Mouse (Mus musculus) embryonic facial prominence, embryonic 10.5 days (tissue): ENCODE measurements around the gene Them7. TPM values are rescaled to one million over a fixed set of nuclear protein-coding genes. Genes with fewer than 3 reads are reported as not detected.

Experiments used
- DNase-seq: peaks from one replicate; pipeline ENCODE4 v3.0.0-alpha.2; 2017; ENCODE audit warnings: low spot score
- H3K27ac ChIP-seq: fragments of 300-500 bp; sonication (generic); replicated peaks from 2 replicates; pipeline ENCODE4 v1.5.1; 2016; ENCODE audit warnings: mild to moderate bottlenecking
- H3K27me3 ChIP-seq: fragments of 300-500 bp; sonication (generic); replicated peaks from 2 replicates; pipeline ENCODE4 v1.6.1; 2016; ENCODE audit warnings: low read depth, mild to moderate bottlenecking; ENCODE audit not compliant: poor library complexity, severe bottlenecking
- H3K36me3 ChIP-seq: fragments of 300-500 bp; sonication (generic); replicated peaks from 2 replicates; pipeline ENCODE4 v1.6.1; 2016; ENCODE audit warnings: mild to moderate bottlenecking, moderate library complexity
- H3K4me1 ChIP-seq: fragments of 300-500 bp; sonication (generic); 2 replicates; pipeline ENCODE4 v1.6.1; 2016
- H3K4me3 ChIP-seq: fragments of 300-500 bp; sonication (generic); 2 replicates; pipeline ENCODE4 v1.5.1; 2016; ENCODE audit warnings: mild to moderate bottlenecking, moderate library complexity
- H3K9me3 ChIP-seq: fragments of 300-500 bp; sonication (generic); 2 replicates; pipeline ENCODE4 v1.6.1; 2016; ENCODE audit warnings: mild to moderate bottlenecking
- WGBS: fragments of 180-500 bp; shearing (Covaris S2); methylation state at CpG from one replicate; pipeline ENCODE4 v1.1.7; 2016; 5-methylcytosine and 5-hydroxymethylcytosine counted together
- polyA plus RNA-seq: library from polyadenylated mRNA; unstranded; fragments of >200 nt; fragmentation: Nextera tagmentation; extraction: Ambion mirVana; gene quantifications from 2 replicates; pipeline ENCODE4 v1.2.1, GENCODE M21; 2016

Gene Them7
- polyA plus RNA-seq, 1 experiment from 2014 or later: 0.37 TPM

DNA sequence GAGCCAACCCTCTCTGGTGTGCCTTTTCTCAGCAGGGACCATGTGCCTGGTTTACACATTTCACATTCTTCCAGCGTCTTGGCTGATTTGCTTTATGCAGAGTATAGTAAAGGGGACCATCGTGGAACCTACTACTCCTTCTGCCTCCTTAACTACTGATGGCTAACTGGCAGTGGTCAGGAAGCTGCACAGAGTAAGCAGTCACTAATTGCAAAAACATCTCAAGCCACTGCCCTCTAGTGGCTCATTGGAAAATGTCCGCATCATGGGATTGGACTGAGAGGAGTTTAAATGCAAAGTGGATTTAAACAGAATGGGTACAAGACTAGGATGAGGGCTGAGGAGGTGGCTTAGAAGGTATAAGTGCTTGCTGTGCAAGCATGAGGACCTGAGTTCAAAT, 14.7 kb downstream of the Them7 start:
- WGBS: 21% methylated on average over 3 of the region's 3 CpGs
- Histone ChIP-seq H3K9me3 (no peaks in the 10 kb centered on the region), H3K4me3 (no peak overlapping the region), H3K36me3 (no peaks in the 10 kb centered on the region), H3K4me1 (peaks cover 39% of the 10 kb centered on the region), H3K27me3 (0 out of 2 replicates have a peak, but pooled peaks cover 5% of the 10 kb centered on the region), H3K27ac (no peak overlapping the region)
- peak; percentile 56 for DNase-seq

- DNase-seq: no peak
- H3K4me1 ChIP-seq: peaks cover 28% of the 10 kb centered on the region
- H3K9me3 ChIP-seq: no peaks in the 10 kb centered on the region
- no peaks in the 10 kb centered on the region for H3K36me3 ChIP-seq
- WGBS: 73% methylated on average over 1 of the region's 1 CpGs
- H3K27ac ChIP-seq: no peak overlapping the region
- 0 out of 2 replicates have a peak, but pooled peaks cover 5% of the 10 kb centered on the region for H3K27me3 ChIP-seq
- no peak overlapping the region for H3K4me3 ChIP-seq
Observed at GRCm38 (mm10) chr2:105240631-105241030, 16.5 kb downstream of the Them7 start.

DNA sequence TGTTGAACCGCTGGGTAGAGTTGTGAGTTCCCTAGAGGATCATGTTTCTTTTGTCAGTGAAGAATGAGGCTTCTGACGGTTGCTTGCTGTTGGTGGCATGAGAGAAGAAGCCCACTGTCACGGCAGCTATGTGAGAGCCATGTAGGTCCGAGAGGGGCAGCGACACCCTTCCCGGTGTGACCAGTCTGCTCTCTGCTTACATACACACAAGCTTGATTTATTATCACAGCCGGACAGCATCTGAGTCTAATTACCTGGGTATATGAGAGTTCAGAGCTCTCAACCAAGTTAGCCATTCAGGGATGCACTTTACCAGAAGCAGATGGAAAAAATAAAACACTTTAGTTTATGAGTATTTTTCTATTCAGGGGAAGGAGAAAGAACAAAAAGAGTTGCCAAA, 18.8 kb downstream of the Them7 start:
- H3K27ac ChIP-seq: no peak overlapping the region
- H3K4me3 ChIP-seq: no peak overlapping the region
- H3K4me1 ChIP-seq: peaks cover 11% of the 10 kb centered on the region
- DNase-seq: peak; percentile 31
- 52% methylated on average over 7 of the region's 7 CpGs for WGBS
- no peaks in the 10 kb centered on the region for H3K27me3 ChIP-seq
- no peaks in the 10 kb centered on the region for H3K9me3 ChIP-seq
- H3K36me3 ChIP-seq: no peaks in the 10 kb centered on the region

DNA sequence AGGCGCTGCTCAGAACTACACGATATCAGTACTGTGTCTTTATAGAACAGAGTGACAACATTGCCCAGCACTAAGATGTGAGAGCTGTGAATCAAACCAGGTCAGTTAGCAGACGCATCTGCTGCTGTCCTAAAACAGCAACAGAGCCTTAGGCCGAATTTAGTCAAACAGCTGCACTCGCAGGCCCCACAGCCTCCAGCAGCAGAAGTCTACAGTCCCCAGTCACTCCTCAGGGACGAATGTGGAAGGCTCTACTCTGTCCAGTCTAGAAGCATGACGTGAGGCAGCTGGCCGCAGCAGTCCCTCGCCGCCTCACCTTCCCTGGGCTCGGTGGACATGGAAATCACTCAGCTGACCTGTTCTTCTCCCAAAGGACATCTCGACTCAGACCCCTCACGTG, 20.6 kb downstream of the Them7 start:
- Histone ChIP-seq H3K9me3 (no peaks in the 10 kb centered on the region), H3K36me3 (no peaks in the 10 kb centered on the region), H3K4me1 (peaks cover 9% of the 10 kb centered on the region), H3K27ac (no peak overlapping the region), H3K27me3 (no peaks in the 10 kb centered on the region), H3K4me3 (no peak overlapping the region)
- no peak for DNase-seq
- WGBS: 65% methylated on average over 13 of the region's 13 CpGs

- no peak for DNase-seq
- 78% methylated on average over 3 of the region's 3 CpGs for WGBS
- no peaks in the 10 kb centered on the region for H3K4me1 ChIP-seq
Observed at GRCm38 (mm10) chr2:105251978-105252377, 27.9 kb downstream of the Them7 start.

GRCm38 (mm10) chr2:105252824-105253223, 28.7 kb downstream of the Them7 start:
- H3K27me3 ChIP-seq: no peaks in the 10 kb centered on the region
- no peak overlapping the region for H3K27ac ChIP-seq
- H3K9me3 ChIP-seq: no peaks in the 10 kb centered on the region
- DNase-seq: no peak
- H3K4me1 ChIP-seq: no peaks in the 10 kb centered on the region
- WGBS: 67% methylated on average over 7 of the region's 7 CpGs
- no peak overlapping the region for H3K4me3 ChIP-seq
- no peaks in the 10 kb centered on the region for H3K36me3 ChIP-seq

More at GRCm38 (mm10) chr2:105251978-105252377, 27.9 kb downstream of the Them7 start:
- Histone ChIP-seq H3K36me3 (no peaks in the 10 kb centered on the region), H3K27me3 (no peaks in the 10 kb centered on the region), H3K27ac (no peak overlapping the region), H3K4me3 (no peak overlapping the region), H3K9me3 (no peaks in the 10 kb centered on the region)

- H3K27me3 ChIP-seq: no peaks in the 10 kb centered on the region
- H3K4me3 ChIP-seq: no peak overlapping the region
- H3K36me3 ChIP-seq: no peaks in the 10 kb centered on the region
- no peak for DNase-seq
- H3K4me1 ChIP-seq: no peaks in the 10 kb centered on the region
- 69% methylated on average over 4 of the region's 4 CpGs for WGBS
- no peaks in the 10 kb centered on the region for H3K9me3 ChIP-seq
- H3K27ac ChIP-seq: no peak overlapping the region
Observed at GRCm38 (mm10) chr2:105255457-105255856, 31.3 kb downstream of the Them7 start.

- Histone ChIP-seq H3K4me1 (no peaks in the 10 kb centered on the region), H3K36me3 (no peaks in the 10 kb centered on the region), H3K4me3 (no peak overlapping the region), H3K9me3 (no peaks in the 10 kb centered on the region), H3K27me3 (no peaks in the 10 kb centered on the region), H3K27ac (no peak overlapping the region)
- DNase-seq: no peak
- 64% methylated on average over 2 of the region's 2 CpGs for WGBS
Observed at GRCm38 (mm10) chr2:105256427-105257071, 32.4 kb downstream of the Them7 start.

DNA sequence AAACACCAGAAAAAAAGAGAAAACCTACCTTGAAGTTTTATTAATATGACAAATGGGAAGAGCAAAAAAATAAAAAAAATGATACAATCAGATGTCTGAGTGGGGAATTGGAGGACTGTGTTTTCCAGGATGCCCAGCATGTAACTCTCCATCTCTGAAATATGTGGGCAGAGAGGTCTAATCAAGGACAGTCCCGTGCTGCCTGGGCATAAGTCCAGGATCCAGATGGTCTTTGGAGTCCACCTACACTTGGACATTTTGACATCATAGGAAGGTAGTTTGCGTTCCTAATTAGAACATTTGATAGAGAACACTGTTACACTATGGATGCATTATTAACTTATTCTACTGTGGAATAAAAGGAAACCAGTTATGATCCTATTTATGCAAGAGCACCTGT, 33.3 kb downstream of the Them7 start:
- whole genome bisulfite sequencing: 77% methylated on average over 2 of the region's 2 CpGs
- H3K27me3 ChIP-seq: no peaks in the 10 kb centered on the region
- no peak overlapping the region for H3K4me3 ChIP-seq
- no peak for DNase-seq
- no peaks in the 10 kb centered on the region for H3K36me3 ChIP-seq
- no peaks in the 10 kb centered on the region for H3K4me1 ChIP-seq
- no peaks in the 10 kb centered on the region for H3K9me3 ChIP-seq
- no peak overlapping the region for H3K27ac ChIP-seq

GRCm38 (mm10) chr2:105261335-105261734, 37.2 kb downstream of the Them7 start:
- Histone ChIP-seq H3K27me3 (no peaks in the 10 kb centered on the region), H3K4me1 (no peaks in the 10 kb centered on the region), H3K27ac (no peak overlapping the region), H3K9me3 (no peaks in the 10 kb centered on the region), H3K36me3 (no peaks in the 10 kb centered on the region), H3K4me3 (no peak overlapping the region)
- no peak for DNase-seq
- WGBS: 90% methylated on average over 11 of the region's 11 CpGs

GRCm38 (mm10) chr2:105263219-105263618, 39.1 kb downstream of the Them7 start:
- no peaks in the 10 kb centered on the region for H3K36me3 ChIP-seq
- no peak for DNase-seq
- H3K4me1 ChIP-seq: no peaks in the 10 kb centered on the region
- H3K4me3 ChIP-seq: no peak overlapping the region
- 35% methylated on average over 2 of the region's 2 CpGs for WGBS
- H3K27ac ChIP-seq: no peak overlapping the region
- no peaks in the 10 kb centered on the region for H3K27me3 ChIP-seq
- no peaks in the 10 kb centered on the region for H3K9me3 ChIP-seq

DNA sequence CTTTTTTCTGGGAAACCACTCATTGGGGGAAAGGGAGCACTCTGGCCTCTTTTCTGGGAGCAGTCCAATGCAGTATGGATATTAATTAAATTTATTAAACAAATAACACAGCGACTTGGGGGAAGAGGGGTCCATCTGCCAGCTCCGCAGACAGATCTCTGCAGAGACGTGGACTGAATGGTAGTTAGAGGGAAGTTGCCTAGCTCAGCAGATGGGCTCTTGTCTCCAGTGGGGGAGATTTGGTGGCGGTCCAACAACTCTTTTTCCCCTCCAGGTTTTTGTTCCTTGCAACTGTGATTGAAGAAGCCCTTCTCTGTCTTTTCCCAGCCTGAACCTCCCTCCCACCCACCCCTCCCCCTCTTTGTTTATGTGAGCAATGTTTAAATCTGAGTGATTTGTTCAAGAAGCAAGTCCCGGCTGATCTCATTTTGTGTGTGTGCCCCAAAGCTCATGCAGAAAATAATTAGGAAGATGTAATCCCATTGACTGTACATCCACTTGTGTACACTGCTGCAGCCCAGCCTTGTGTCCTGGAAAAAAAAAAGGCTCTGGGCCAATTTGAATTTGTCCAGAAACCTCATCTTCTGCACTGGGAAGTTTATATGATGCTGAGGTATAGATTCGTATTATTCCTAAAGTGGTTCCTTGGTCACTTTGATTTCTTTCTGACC, 58.4 kb downstream of the Them7 start:
- H3K36me3 ChIP-seq: no peaks in the 10 kb centered on the region
- WGBS: 59% methylated on average over 6 of the region's 6 CpGs
- no peaks in the 10 kb centered on the region for H3K27me3 ChIP-seq
- no peaks in the 10 kb centered on the region for H3K9me3 ChIP-seq
- no peak overlapping the region for H3K4me3 ChIP-seq
- H3K4me1 ChIP-seq: peaks cover 6% of the 10 kb centered on the region
- no peak for DNase-seq
- H3K27ac ChIP-seq: no peak overlapping the region

DNA sequence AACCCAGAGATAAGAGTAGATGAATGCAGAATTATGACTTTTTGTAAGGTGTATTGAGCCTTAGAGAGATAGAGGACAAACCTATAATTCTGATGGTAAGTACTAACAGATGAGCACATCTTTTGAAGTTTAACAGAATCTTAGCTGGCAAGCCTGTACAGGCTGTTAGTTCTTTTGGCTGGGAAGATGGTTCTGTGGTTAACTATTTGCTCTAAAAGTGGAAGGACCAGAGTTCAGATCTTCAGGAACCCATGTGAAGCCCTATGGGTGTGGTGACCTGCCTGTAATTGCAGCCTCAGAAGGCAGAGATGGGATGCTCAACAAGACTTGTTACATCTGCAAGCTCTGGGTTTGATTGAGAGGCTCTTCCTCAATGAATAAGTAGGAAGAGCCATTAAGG, 59.7 kb downstream of the Them7 start:
- DNase-seq: no peak
- no peaks in the 10 kb centered on the region for H3K9me3 ChIP-seq
- H3K27ac ChIP-seq: no peak overlapping the region
- no peak overlapping the region for H3K4me3 ChIP-seq
- no peaks in the 10 kb centered on the region for H3K36me3 ChIP-seq
- no peaks in the 10 kb centered on the region for H3K27me3 ChIP-seq
- H3K4me1 ChIP-seq: peaks cover 6% of the 10 kb centered on the region
